Mouse (Mus musculus) gastrocnemius, adult 8-10 months (tissue): ENCODE data around the gene Lman2l. TPM values are rescaled to one million over a fixed set of nuclear protein-coding genes. Genes with fewer than 3 reads are reported as not detected.

Experiments used
- total RNA-seq, 4 experiments: library from RNA; stranded (reverse); gene quantifications; 2 replicates each; pipeline ENCODE4 v1.2.4; 2022

Gene Lman2l
- total RNA-seq, 4 experiments from 2014 or later: 19.9 to 24.7 (median 22.6) TPM

Other genes starting within 250 kb of the Lman2l start
- 10 to 100 TPM; 27.1 to 32.6 (median 27.3) TPM for gene Uggt1, start 200.6 kb downstream of the Lman2l start, total RNA-seq
- 1 to 10 TPM in 1 of 4 experiments, under 1 TPM in 3; 0.27 to 1.1 (median 0.40) TPM for gene Neurl3, start 170.6 kb downstream of the Lman2l start, total RNA-seq
- 1 to 10 TPM; 4.1 to 10.0 (median 7.3) TPM for gene Arid5a, start 137.5 kb downstream of the Lman2l start, total RNA-seq
- 10 to 100 TPM; 34.1 to 50.1 (median 38.7) TPM for gene Kansl3, start 76.1 kb downstream of the Lman2l start, total RNA-seq
- not detected for gene Fer1l5, start 73.0 kb downstream of the Lman2l start, total RNA-seq
- gene Cnnm4, start 26.3 kb upstream of the Lman2l start, total RNA-seq: 1 to 10 TPM; 4.9 to 7.7 (median 5.1) TPM
- gene Cnnm3, start 66.6 kb upstream of the Lman2l start, total RNA-seq: 10 to 100 TPM in 3 of 4 experiments, 1 to 10 TPM in 1; 8.9 to 12.8 (median 11.3) TPM
- gene Ankrd23, start 91.6 kb upstream of the Lman2l start, total RNA-seq: 1,000 to 10,000 TPM; 2,275 to 3,003 (median 2,494) TPM
- gene Gm42417, start 94.2 kb upstream of the Lman2l start, total RNA-seq: 1,000 to 10,000 TPM in 3 of 4 experiments, 100 to 1,000 TPM in 1; 926 to 1,454 (median 1,403) TPM
- gene Ankrd39, start 102.2 kb upstream of the Lman2l start, total RNA-seq: 1 to 10 TPM; 6.3 to 9.7 (median 9.4) TPM
- 1 to 10 TPM; 2.7 to 5.2 (median 4.6) TPM for gene Sema4c, start 113.1 kb upstream of the Lman2l start, total RNA-seq
- under 1 TPM in 1 of 4 experiments, not detected in 3; 0.46 TPM for gene Fam178b, start 237.9 kb upstream of the Lman2l start, total RNA-seq
- 1,000 to 10,000 TPM in 1 of 4 experiments, 100 to 1,000 TPM in 3; 864 to 1,112 (median 950) TPM for gene Cox5b, start 246.2 kb upstream of the Lman2l start, total RNA-seq